Mouse (Mus musculus): ENCODE measurements at regions not wholly inside any gene's neighbourhood (a gene's known extent, or its start where the extent isn't known, plus 50 kb on each side); places are given as distances from the start of the nearest gene placed in this dataset.

- intact Hi-C loops (cut with DNase I): no loop called here
- DNase-seq (ENCODE audit: low spot score): no peak
Measured at GRCm38 (mm10) chr1:137117866-137118265, 157.6 kb upstream of the Nr5a2 start.

DNA sequence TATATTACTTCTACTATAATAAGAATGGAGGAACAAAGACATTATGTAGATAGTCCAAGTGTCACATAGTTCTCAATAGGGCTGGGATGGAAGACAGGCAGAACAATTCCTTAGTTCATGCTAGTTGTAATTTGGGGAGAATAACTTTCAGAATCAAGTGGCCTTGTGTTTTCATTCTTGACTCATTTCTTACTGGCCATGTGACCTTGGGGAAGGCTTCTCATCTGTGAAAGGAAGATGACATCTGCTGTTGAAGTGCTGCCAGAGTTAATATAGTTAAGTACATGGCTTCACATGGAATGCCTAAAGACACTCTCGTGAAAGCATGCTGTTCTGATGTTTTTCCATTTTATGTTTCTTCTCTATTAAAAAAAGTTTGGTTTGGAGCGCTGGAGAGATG lies 146.2 kb upstream of the Nr5a2 start:
- intact Hi-C loops (cut with DNase I): no loop called here

DNA sequence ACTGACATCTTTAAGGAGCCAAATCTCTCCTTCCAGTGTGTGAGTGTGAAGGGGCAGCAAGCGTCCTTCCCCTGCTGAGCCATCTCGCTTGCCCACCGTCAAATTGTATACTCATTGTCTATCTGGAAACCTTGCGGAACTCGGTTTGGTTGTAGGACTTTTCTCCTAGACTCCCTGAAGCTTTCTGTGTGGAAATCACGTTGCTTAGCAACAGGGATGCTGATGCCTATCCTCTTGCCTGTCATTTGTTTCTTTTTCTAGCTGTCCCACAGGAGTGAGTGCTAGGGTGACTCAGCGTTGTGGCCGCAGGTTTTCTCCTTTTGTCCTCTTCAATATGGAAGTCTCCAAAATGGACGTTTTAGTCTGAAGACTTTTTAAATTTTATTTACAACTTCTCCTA lies 131.5 kb upstream of the Nr5a2 start:
- DNase-seq (ENCODE audit: low spot score): no peak

More for the DNA sequence above, 146.2 kb upstream of the Nr5a2 start:
- no peak for DNase-seq (ENCODE audit: low spot score)

DNA sequence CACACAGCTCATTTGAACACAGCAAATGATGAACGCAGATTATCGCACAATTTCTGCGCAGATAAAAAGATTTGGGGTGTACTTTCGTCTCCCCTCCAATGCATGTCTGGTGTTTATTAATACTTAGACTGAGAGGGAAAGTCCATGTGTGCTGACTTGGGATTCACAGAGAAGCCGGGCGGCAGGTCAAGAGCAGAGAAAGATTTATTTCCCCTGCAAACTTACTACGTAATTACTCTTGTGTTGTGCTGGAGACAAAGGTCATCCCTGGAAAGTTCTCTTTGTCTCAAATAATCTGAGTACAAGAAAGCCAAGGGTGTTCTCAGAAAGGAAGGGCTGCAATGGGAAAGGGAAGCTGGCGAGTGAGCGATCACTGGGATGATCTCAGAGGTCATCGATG lies 127.9 kb upstream of the Nr5a2 start:
- intact Hi-C loops (cut with DNase I): no loop called here
- DNase-seq (ENCODE audit: low spot score): no peak

More for the DNA sequence above, 131.5 kb upstream of the Nr5a2 start:
- intact Hi-C loops (cut with DNase I): no loop called here

GRCm38 (mm10) chr1:137086766-137087165 lies 126.5 kb upstream of the Nr5a2 start:
- intact Hi-C loops (cut with DNase I): no loop called here
- DNase-seq (ENCODE audit: low spot score): no peak

DNA sequence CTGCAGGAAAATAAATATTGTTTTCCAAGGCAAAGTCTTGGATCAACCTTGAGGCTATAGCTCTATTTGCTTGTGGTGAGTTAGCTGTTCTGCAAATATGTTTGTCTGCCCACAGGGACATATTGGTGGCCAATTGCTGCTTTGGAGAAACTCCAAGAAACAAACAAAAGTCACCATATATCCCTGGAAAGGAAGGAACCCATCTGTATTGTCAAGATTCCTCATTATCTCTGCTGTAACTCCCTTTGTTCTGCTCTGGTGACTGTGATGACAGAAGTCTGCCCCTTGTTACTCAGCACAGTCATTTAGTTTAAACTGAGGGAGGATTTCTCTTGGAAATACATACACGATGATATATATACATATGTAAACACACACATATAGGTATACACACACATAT lies 123.3 kb upstream of the Nr5a2 start:
- no peak for DNase-seq (ENCODE audit: low spot score)
- intact Hi-C loops (cut with DNase I): no loop called here

GRCm38 (mm10) chr1:137079401-137080003 lies 119.3 kb upstream of the Nr5a2 start:
- intact Hi-C loops (cut with DNase I): no loop called here

DNA sequence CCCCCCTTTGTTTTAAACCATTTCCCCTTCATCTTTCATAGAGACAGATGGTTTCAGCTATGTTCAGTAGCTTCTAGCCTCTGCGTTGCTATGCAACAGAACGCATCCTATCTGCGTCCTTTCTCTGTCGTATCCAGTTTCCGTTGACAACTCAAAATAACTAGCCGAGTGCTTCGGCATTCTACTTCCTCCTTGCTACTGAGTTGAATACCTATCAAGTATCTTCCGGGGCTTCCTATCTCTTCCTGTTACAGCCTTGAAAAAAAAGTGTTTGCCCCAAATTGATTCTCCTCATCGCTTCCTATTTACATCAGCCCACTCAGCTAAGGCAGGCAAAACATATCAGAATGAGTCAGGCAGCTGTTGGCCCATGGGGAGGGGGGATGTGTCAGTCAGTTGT lies 114.5 kb upstream of the Nr5a2 start:
- DNase-seq (ENCODE audit: low spot score): no peak
- intact Hi-C loops (cut with DNase I): no loop called here

More at GRCm38 (mm10) chr1:137079401-137080003, 119.3 kb upstream of the Nr5a2 start:
- no peak for DNase-seq (ENCODE audit: low spot score)

GRCm38 (mm10) chr1:137073857-137074572 lies 113.8 kb upstream of the Nr5a2 start:
- intact Hi-C loops (cut with DNase I): no loop called here
- DNase-seq (ENCODE audit: low spot score): no peak

GRCm38 (mm10) chr1:137060914-137061313 lies 100.7 kb upstream of the Nr5a2 start:
- no peak for DNase-seq (ENCODE audit: low spot score)
- intact Hi-C loops (cut with DNase I): no loop called here

DNA sequence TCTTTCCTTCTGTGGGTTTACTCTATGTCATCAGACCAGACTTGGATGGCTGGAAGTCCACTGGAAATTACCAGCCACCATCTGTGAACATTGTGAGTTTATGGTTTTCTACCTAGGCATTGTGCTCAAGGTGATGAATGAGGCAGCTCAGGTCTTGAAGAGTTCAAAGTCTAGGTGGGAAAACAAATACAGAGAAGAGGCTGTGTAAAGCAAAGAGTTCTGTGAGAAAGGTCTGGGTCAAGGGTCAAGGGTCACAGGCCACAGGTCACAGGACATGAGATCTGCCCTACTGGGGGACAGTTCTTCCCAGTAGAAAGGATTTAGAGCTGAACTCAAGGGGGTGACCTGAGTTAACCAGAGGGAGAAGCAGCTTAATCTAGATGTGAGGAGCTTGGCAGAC lies 92.9 kb upstream of the Nr5a2 start:
- no peak for DNase-seq (ENCODE audit: low spot score)
- intact Hi-C loops (cut with DNase I): no loop called here

DNA sequence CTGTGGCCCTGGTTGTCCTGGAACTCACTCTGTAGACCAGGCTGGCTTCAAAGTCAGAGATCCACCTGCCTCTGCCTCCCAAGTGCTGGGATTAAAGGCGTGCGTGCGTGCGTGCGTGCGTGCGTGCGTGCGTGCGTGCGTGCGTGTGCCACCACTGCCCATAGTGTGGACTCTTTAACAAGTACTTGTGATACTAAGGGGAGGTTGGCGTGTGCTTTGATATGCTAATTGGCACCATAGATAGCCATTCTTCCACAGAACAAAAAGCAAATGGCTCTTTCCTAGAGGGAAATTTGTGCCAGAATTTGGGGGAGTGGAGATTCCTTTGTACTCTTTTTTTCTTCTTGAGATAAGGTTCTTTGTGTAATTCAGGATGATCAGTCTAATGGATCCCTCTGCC lies 91.3 kb upstream of the Nr5a2 start:
- no peak for DNase-seq (ENCODE audit: low spot score)
- intact Hi-C loops (cut with DNase I): no loop called here

- DNase-seq (ENCODE audit: low spot score): no peak
- intact Hi-C loops (cut with DNase I): no loop called here
Measured at GRCm38 (mm10) chr1:137044076-137044475, 83.8 kb upstream of the Nr5a2 start.

DNA sequence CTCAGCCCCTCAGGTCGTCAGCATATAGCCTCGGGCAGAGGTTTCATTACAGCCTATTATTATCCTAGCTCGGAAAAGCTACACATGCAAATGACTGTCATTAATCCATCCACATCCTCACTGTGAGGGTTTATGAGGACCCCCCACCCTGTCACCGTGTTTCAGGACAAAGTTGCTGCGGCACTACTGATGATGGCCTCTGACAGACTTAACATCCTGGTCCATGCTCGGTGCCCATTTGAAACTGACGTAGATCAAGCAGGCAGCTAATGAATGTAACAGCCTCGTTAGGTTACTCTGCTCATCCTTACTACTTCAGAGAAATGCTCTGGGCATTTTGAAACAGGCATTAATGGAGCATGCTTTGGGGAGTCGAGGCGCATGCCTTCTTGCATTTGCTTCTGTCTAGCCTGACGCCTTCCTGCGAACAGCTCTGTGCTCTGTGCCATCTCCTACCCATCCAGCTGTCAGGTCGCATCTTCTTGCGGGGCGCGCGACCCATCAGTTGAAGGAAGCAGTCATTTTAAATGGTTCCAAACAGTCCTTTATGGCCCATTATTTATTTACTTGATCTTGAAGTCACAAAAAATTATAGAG lies 82.3 kb upstream of the Nr5a2 start:
- no peak for DNase-seq (ENCODE audit: low spot score)
- intact Hi-C loops (cut with DNase I): no loop called here

- no peak for DNase-seq (ENCODE audit: low spot score)
- intact Hi-C loops (cut with DNase I): no loop called here
Measured at GRCm38 (mm10) chr1:137040898-137041297, 80.7 kb upstream of the Nr5a2 start.

DNA sequence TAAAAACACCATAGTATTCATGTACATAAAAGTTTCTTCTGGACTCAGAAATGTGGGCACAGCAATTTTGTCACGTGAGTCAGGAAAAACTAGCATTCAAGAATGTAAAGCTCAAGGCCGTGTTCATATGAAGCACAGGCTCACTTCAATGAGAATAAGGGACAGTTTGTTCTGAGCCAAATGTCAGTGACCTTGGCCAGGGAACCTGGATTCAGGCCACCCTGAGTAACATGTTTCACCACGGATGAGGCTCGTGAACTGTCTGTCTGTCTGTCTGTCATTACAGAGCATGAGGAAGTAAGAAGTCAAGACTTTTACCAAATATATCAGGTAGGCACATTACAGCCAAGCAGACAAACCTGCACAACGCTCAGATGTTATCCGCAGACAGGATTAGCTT lies 74.3 kb upstream of the Nr5a2 start:
- intact Hi-C loops (cut with DNase I): no loop called here
- no peak for DNase-seq (ENCODE audit: low spot score)

DNA sequence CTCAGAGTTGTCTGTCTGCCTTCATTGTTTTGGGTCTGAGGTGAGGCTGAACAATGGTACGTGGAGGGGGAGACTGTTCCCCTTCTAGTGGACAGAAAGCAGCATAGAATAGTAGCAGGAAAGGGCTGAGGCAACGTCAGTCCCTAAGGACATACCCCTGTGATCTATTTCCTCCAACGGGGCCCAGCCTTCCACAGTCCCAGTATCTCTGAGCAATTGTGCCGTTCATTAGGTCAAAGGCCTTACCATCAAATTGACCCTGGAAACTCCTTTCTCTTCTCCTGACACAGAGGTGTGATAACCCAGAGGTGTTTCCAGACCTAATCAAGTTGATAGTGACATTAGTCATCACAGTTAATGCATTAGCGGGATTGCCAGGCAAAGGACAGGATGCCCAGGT lies 73.4 kb upstream of the Nr5a2 start:
- intact Hi-C loops (cut with DNase I): no loop called here
- DNase-seq (ENCODE audit: low spot score): no peak

DNA sequence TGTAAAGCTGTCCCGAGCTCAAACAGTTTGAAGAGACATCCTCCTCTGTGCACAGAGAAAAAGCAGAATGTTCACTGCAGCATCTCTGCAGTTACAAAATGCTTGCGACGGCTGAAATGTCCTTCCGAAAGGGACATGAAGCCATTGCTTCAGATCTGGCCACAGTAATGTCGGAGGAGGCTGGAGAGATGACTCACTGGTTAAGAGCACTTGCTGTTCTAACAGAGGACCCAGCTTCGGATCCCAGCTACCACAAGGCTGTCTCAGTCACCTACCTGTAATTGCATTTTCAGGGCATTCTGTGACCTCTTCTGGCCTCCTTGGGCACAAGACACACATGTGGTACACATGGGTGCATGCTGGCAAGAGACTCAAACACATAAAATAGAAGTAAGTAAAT lies 63.5 kb upstream of the Nr5a2 start:
- intact Hi-C loops (cut with DNase I): no loop called here
- DNase-seq (ENCODE audit: low spot score): no peak

- no peak for DNase-seq (ENCODE audit: low spot score)
- intact Hi-C loops (cut with DNase I): no loop called here
Measured at GRCm38 (mm10) chr1:137020528-137020927, 60.3 kb upstream of the Nr5a2 start.

- intact Hi-C loops (cut with DNase I): no loop called here
Measured at GRCm38 (mm10) chr1:137017642-137018041, 57.4 kb upstream of the Nr5a2 start.

GRCm38 (mm10) chr1:137010240-137010926 lies 50.1 kb upstream of the Nr5a2 start:
- DNase-seq (ENCODE audit: low spot score): no peak
- intact Hi-C loops (cut with DNase I): no loop called here

More at GRCm38 (mm10) chr1:137017642-137018041, 57.4 kb upstream of the Nr5a2 start:
- no peak for DNase-seq (ENCODE audit: low spot score)

Data from heart, postnatal 25 days (tissue).